Mouse (Mus musculus) embryonic fibroblast, embryonic 13.5 days (primary cell): Measurements from ENCODE around the gene Podn. TPM values are rescaled to one million over a fixed set of nuclear protein-coding genes. Genes with fewer than 3 reads are reported as not detected.

Source experiments
- H3K27ac ChIP-seq: 2 replicates; pipeline ENCODE4 v1.5.1; 2012; ENCODE audit warnings: low read length, control low read depth, inconsistent platforms; ENCODE audit not compliant: insufficient read depth
- H3K4me1 ChIP-seq: 2 replicates; pipeline ENCODE4 v1.6.1; 2011; ENCODE audit warnings: low read length; ENCODE audit not compliant: control insufficient read depth, insufficient read depth
- H3K4me3 ChIP-seq: 2 replicates; pipeline ENCODE4 v1.5.1; 2011; ENCODE audit warnings: mild to moderate bottlenecking, control low read depth, low read length; ENCODE audit not compliant: insufficient read depth
- CTCF ChIP-seq: IDR thresholded peaks from 2 replicates; pipeline ENCODE4 v1.5.1; 2011; ENCODE audit warnings: mild to moderate bottlenecking, control low read depth, low read length, moderate library complexity, borderline replicate concordance; ENCODE audit not compliant: insufficient read depth
- POLR2A ChIP-seq: IDR thresholded peaks from 2 replicates; pipeline ENCODE4 v1.6.1; 2011; ENCODE audit warnings: low read depth, mild to moderate bottlenecking, control low read depth, low read length, moderate library complexity
- polyA plus RNA-seq: library from polyadenylated mRNA; stranded (reverse); fragments of >200 nt; gene quantifications from 2 replicates; pipeline ENCODE4 v1.2.4, GENCODE M21; 2011; ENCODE audit warnings: low read depth; ENCODE audit not compliant: missing spikeins, insufficient read length

Gene Podn
- polyA plus RNA-seq, 1 experiment: 134 TPM

GRCm38 (mm10) chr4:107986386-107987168 lies 109.7 kb downstream of the Podn start:
- TF ChIP-seq POLR2A (no peak), CTCF (no peak)
- H3K4me1 ChIP-seq: peaks cover 12% of the 10 kb centered on the region
- H3K27ac ChIP-seq: no peak overlapping the region

GRCm38 (mm10) chr4:107985812-107986211 lies 110.4 kb downstream of the Podn start:
- peak overlapping the region; percentile 98 for H3K27ac ChIP-seq
- TF ChIP-seq POLR2A: no peak
- TF ChIP-seq CTCF: no peak
- H3K4me1 ChIP-seq: peaks cover 12% of the 10 kb centered on the region
- no peak overlapping the region for H3K4me3 ChIP-seq

More at GRCm38 (mm10) chr4:107986386-107987168, 109.7 kb downstream of the Podn start:
- no peak overlapping the region for H3K4me3 ChIP-seq

DNA sequence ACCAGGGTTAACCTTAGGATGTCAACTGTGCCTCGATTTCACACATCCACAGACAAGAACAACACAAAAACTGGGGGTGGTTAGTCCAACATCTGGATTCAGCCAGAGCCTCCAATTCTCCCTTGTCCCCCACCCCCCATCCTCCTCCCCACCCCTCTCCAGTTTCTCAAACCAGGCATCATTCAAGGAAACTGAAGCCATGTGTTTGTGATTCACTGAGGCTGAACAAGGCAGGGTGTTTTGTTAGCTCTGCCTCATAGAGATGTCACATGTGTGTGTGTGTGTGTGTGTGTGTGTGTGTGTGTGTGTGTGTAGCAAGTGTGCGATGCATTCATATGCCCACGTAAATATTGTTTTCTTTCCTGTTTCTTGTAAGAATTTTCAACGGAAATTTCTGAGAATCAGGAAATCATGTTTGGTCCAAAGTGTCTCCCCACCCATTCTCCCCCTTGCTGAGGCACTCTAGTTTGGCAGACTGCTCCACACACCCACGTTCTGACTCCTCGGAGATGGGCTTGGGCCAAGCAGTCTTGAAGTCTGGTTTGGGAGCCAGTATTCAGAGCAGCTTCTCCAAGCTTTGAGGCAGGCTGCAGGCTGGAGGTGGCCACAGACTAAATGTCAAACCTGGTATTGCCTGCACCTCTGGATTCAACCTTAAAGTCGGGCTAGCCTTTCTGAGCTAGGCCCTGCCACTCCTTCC lies 111.8 kb downstream of the Podn start:
- peak overlapping the region; percentile 98 for H3K27ac ChIP-seq
- TF ChIP-seq CTCF (no peak), POLR2A (peak; percentile 64)
- H3K4me1 ChIP-seq: peaks cover 12% of the 10 kb centered on the region
- no peak overlapping the region for H3K4me3 ChIP-seq

- Histone ChIP-seq H3K4me3 (no peak overlapping the region), H3K27ac (peak overlapping the region; percentile 98), H3K4me1 (peaks cover 12% of the 10 kb centered on the region)
- TF ChIP-seq CTCF (no peak), POLR2A (no peak)
Observed at GRCm38 (mm10) chr4:107983717-107984116, 112.5 kb downstream of the Podn start.

GRCm38 (mm10) chr4:107980002-107980600 lies 116.1 kb downstream of the Podn start:
- peaks cover 7% of the 10 kb centered on the region for H3K4me1 ChIP-seq
- H3K27ac ChIP-seq: no peak overlapping the region
- no peak overlapping the region for H3K4me3 ChIP-seq
- TF ChIP-seq CTCF: no peak
- no peak for TF ChIP-seq POLR2A

DNA sequence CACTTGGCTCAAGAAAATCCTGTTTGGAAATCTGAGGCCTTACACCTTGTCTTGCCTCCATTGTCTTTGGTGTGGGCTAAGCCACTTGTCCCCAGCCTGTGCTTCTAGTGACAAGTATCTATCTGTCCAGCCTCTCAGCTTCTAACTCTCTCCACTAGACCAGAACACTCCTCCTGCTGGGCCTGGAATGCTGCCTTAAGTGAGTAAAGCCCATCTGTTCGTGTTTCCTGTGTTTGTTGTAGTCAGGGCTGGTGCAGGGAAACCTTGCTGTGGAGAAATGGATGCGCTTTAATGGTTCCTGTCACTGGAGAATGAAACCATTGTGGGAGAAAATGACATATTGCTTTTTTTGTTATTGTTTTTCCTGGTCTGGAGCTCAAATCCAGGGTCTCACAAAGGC lies 116.7 kb downstream of the Podn start:
- Histone ChIP-seq H3K4me3 (no peak overlapping the region), H3K27ac (no peak overlapping the region), H3K4me1 (peaks cover 3% of the 10 kb centered on the region)
- TF ChIP-seq CTCF (no peak), POLR2A (no peak)

- no peak overlapping the region for H3K4me3 ChIP-seq
- H3K27ac ChIP-seq: no peak overlapping the region
- no peak for TF ChIP-seq POLR2A
- TF ChIP-seq CTCF: no peak
Observed at GRCm38 (mm10) chr4:107977593-107977992, 118.7 kb downstream of the Podn start.

DNA sequence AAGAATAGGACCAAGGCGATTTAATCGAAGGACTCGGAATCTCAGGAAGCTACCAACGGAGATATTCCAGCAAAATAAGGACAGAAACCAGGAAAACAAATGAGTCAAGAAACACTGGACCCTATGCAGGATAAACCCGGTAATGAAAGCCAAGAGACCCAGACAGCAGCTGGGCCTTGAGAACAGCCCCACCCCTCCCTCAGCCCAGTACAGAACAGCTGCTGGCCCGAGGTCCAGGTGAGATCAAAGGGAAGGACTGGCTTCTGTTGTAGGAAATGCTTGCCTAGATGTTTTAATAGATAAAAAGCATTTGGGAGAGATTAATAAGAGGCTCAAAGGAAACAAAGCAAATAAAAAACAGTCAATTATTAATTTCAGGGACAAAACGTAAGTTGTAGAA lies 121.2 kb downstream of the Podn start:
- Histone ChIP-seq H3K4me1 (peaks cover 3% of the 10 kb centered on the region), H3K4me3 (no peak overlapping the region), H3K27ac (no peak overlapping the region)
- TF ChIP-seq POLR2A (no peak), CTCF (no peak)

More at GRCm38 (mm10) chr4:107977593-107977992, 118.7 kb downstream of the Podn start:
- H3K4me1 ChIP-seq: no peaks in the 10 kb centered on the region

DNA sequence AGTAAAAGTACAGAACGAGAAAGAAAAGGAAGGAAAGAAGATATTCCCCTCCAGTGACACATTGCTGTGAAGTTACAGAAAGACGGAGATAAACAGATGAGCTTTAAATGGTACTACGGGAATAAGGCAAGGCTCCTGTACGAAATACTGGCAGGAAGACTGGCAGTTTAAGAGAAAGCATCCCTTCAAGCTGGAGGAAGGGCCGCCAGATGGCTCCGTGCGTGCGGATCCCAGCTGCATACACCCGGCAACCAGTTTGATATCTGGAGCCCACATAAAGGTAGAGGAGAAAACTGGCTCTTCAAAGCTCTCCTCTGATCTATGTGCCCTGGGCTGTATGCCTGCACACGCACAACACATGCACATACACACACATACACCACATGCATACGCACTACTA lies 121.7 kb downstream of the Podn start:
- Histone ChIP-seq H3K27ac (no peak overlapping the region), H3K4me1 (peaks cover 3% of the 10 kb centered on the region), H3K4me3 (no peak overlapping the region)
- no peak for TF ChIP-seq POLR2A
- TF ChIP-seq CTCF: no peak
